In the genomic region with DNA sequence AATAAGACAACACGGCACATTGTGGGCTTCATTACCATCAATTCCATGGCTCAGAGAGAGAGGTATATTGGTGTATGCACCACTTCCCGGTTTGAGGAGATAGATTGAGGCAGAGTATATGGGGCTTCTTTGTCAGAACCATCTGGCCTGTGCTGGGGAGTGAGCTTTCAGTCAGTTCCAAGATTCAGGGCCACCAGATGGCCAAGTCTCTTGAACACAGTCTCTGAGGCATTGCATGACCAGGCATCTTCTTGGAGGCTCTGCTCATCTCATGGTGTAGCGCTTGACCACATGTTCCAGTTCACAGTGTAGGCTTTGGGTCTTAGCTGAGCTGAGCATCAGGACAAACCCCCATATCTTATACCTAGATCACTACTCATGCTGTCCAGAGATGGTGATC, we compare ENCODE assay signal across 20 mouse cellular contexts. TPM values are rescaled to one million over a fixed set of nuclear protein-coding genes. Genes with fewer than 3 reads are reported as not detected.
DNase-seq lines count a peak whose midpoint lies in the region; ATAC-seq and TF ChIP-seq lines count a peak whose summit lies in the region.
"Had no signal": no experiment of that assay in that cellular context is flagged by ENCODE, and none has a peak within 500 bp of the region (broad histone marks: within the 10 kb centered on the region; RNA-seq: fewer than 3 reads in every experiment).

No protein-coding gene starts in this region.

- no peak overlapping the region for H3K27ac ChIP-seq in hindbrain, postnatal 0 days
- no peak overlapping the region for H3K27ac ChIP-seq in hindbrain, embryonic 11.5 days (ENCODE audit: low read depth, low read length)
- H3K27ac ChIP-seq: embryonic facial prominence, embryonic 10.5 days; embryonic facial prominence, embryonic 12.5 days; forebrain, embryonic 13.5 days; forebrain, embryonic 15.5 days had no signal

- H3K27me3 ChIP-seq in hindbrain, postnatal 0 days (ENCODE audit: insufficient read depth, low read length) = no peaks in the 10 kb centered on the region
- no peaks in the 10 kb centered on the region for H3K27me3 ChIP-seq in hindbrain, embryonic 11.5 days (ENCODE audit: control insufficient read depth, insufficient read depth, low read length)
- H3K27me3 ChIP-seq: embryonic facial prominence, embryonic 12.5 days; forebrain, embryonic 13.5 days; forebrain, embryonic 15.5 days had no signal

- no peak overlapping the region for H3K4me3 ChIP-seq in hindbrain, postnatal 0 days (ENCODE audit: low read length)
- H3K4me3 ChIP-seq in hindbrain, embryonic 11.5 days (ENCODE audit: low read depth, low read length) = no peak overlapping the region
- H3K4me3 ChIP-seq: embryonic facial prominence, embryonic 10.5 days; embryonic facial prominence, embryonic 12.5 days; forebrain, embryonic 13.5 days; forebrain, embryonic 15.5 days had no signal

- no peaks in the 10 kb centered on the region for H3K4me1 ChIP-seq in hindbrain, postnatal 0 days (ENCODE audit: insufficient read depth, low read length)
- no peaks in the 10 kb centered on the region for H3K4me1 ChIP-seq in hindbrain, embryonic 11.5 days (replicated peaks; ENCODE audit: control insufficient read depth, insufficient read depth, low read length)
- H3K4me1 ChIP-seq: embryonic facial prominence, embryonic 10.5 days; embryonic facial prominence, embryonic 12.5 days; forebrain, embryonic 13.5 days had no signal

- DNase-seq in cerebellum, postnatal 10 days = peak; percentile 43 to 64
- no peak for DNase-seq in frontal cortex, postnatal 25 days (ENCODE audit: low spot score in 2 of 2)
- DNase-seq in hindbrain, postnatal 0 days (ENCODE audit: low spot score) = no peak
- DNase-seq in hindbrain, embryonic 11.5 days (ENCODE audit: low spot score) = no peak
- peak; percentile 60 for DNase-seq in brain, adult 2 months (ENCODE audit: low read depth, low spot score)
- DNase-seq in B cell, adult 2 months = no peak
- DNase-seq: adrenal gland, adult 2 months; adrenal gland, postnatal 10 days; adrenal gland, postnatal 25 days; cerebellum, adult 11 months; cerebellum, adult 18-20 months; cerebellum, adult 8-10 months; cerebellum, adult 9-11 months had no signal

- H3K36me3 ChIP-seq in hindbrain, postnatal 0 days (ENCODE audit: insufficient read depth, low read length) = no peaks in the 10 kb centered on the region
- no peaks in the 10 kb centered on the region for H3K36me3 ChIP-seq in hindbrain, embryonic 11.5 days (ENCODE audit: control insufficient read depth, insufficient read depth, low read length)
- H3K36me3 ChIP-seq: embryonic facial prominence, embryonic 10.5 days; embryonic facial prominence, embryonic 12.5 days; forebrain, embryonic 15.5 days had no signal

- 85% methylated on average over 3 of the region's 3 CpGs for WGBS in hindbrain, postnatal 0 days
- 93% methylated on average over 3 of the region's 3 CpGs for WGBS in hindbrain, embryonic 11.5 days

- TF ChIP-seq CTCF in hindbrain, postnatal 0 days (IDR thresholded peaks at IDR 0.05; ENCODE audit: low read depth) = no peak

- H3K9ac ChIP-seq in hindbrain, postnatal 0 days (replicated peaks; ENCODE audit: low read length) = no peak overlapping the region
- H3K9ac ChIP-seq in hindbrain, embryonic 11.5 days (ENCODE audit: low read depth, low read length) = no peak overlapping the region
- H3K9ac ChIP-seq: embryonic facial prominence, embryonic 12.5 days; forebrain, embryonic 13.5 days; forebrain, embryonic 15.5 days had no signal

- no peaks in the 10 kb centered on the region for H3K9me3 ChIP-seq in hindbrain, postnatal 0 days (ENCODE audit: low read length)
- H3K9me3 ChIP-seq in hindbrain, embryonic 11.5 days (ENCODE audit: control insufficient read depth, low read length) = no peaks in the 10 kb centered on the region
- H3K9me3 ChIP-seq: embryonic facial prominence, embryonic 10.5 days; embryonic facial prominence, embryonic 12.5 days; forebrain, embryonic 13.5 days; forebrain, embryonic 15.5 days had no signal

- ATAC-seq in cerebellum, adult (ENCODE audit: insufficient number of reproducible peaks, low FRiP score, low TSS enrichment) = no peak
- ATAC-seq in frontal cortex, adult (ENCODE audit: low TSS enrichment) = peak; percentile 82
- 0 out of 2 replicates have a peak, but pooled peaks have one; percentile 18 for ATAC-seq in hindbrain, postnatal 0 days
- no peak for ATAC-seq in hindbrain, embryonic 11.5 days (ENCODE audit: low FRiP score)
- ATAC-seq: forebrain, embryonic 13.5 days; forebrain, embryonic 15.5 days had no signal

- no peak overlapping the region for H3K4me2 ChIP-seq in hindbrain, postnatal 0 days (ENCODE audit: low read depth, low read length)
- H3K4me2 ChIP-seq in hindbrain, embryonic 11.5 days (replicated peaks; ENCODE audit: low read depth, low read length) = no peak overlapping the region
- H3K4me2 ChIP-seq: embryonic facial prominence, embryonic 12.5 days; forebrain, embryonic 13.5 days; forebrain, embryonic 15.5 days had no signal

RNA-seq across cellular contexts. Expression of gene Sh3rf3, which starts 28.8 kb away (rescaled TPM):
- 17.1 and 23.8 TPM in 2 replicates for total RNA-seq in hindbrain, postnatal 0 days (2014; rRNA removed)
- 2.2 and 3.5 TPM in 2 replicates for polyA plus RNA-seq in hindbrain, postnatal 0 days (2015; fragmentation: Nextera tagmentation; extraction: Ambion mirVana)
- polyA plus RNA-seq in hindbrain, embryonic 11.5 days (2014; fragmentation: Nextera tagmentation; extraction: Ambion mirVana) = 1.0 and 1.5 TPM in 2 replicates
- total RNA-seq: MEL had no signal

Comparison
In these comparisons a context has a peak if more than half of its experiments do, and no peak if none do; other contexts are left out.
1. ATAC-seq: peak in frontal cortex, adult (single experiment) and hindbrain, postnatal 0 days (single experiment); none in cerebellum, adult (single experiment) and hindbrain, embryonic 11.5 days (single experiment).
2. DNase-seq: peak in cerebellum, postnatal 10 days (2 of 2) and brain, adult 2 months (single experiment); none in frontal cortex, postnatal 25 days (0 of 2), hindbrain, postnatal 0 days (single experiment), hindbrain, embryonic 11.5 days (single experiment) and B cell, adult 2 months (0 of 2).